Mouse (Mus musculus) midbrain, embryonic 16.5 days (tissue): Measurements from ENCODE around the gene Sh2d3c. TPM values are rescaled to one million over a fixed set of nuclear protein-coding genes. Genes with fewer than 3 reads are reported as not detected.
A peak's percentile ranks its signal among the peaks of the same experiment; 100 is the strongest.

Source experiments
- ATAC-seq: fragments of 200-750 bp; cut with Nextera tagmentation; 2 replicates; pipeline ENCODE4 v1.8.0; 2017; ENCODE audit warnings: moderate TSS enrichment
- H3K27ac ChIP-seq: fragments of 300-500 bp; sonication (generic); 2 replicates; pipeline ENCODE4 v1.5.1; 2014; ENCODE audit warnings: mild to moderate bottlenecking, low read length, mixed read lengths
- H3K27me3 ChIP-seq: fragments of 300-500 bp; sonication (generic); 2 replicates; pipeline ENCODE4 v1.6.1; 2014; ENCODE audit warnings: low read depth, low read length, mixed read lengths; ENCODE audit not compliant: control insufficient read depth, insufficient read depth
- H3K36me3 ChIP-seq: fragments of 300-500 bp; sonication (generic); 2 replicates; pipeline ENCODE4 v1.6.1; 2014; ENCODE audit warnings: mild to moderate bottlenecking, low read length, moderate library complexity, mixed read lengths; ENCODE audit not compliant: control insufficient read depth, insufficient read depth
- H3K4me1 ChIP-seq: fragments of 300-500 bp; sonication (generic); 2 replicates; pipeline ENCODE4 v1.6.1; 2014; ENCODE audit warnings: mild to moderate bottlenecking, low read length, mixed read lengths; ENCODE audit not compliant: control insufficient read depth, insufficient read depth
- H3K4me2 ChIP-seq: fragments of 300-500 bp; sonication (generic); 2 replicates; pipeline ENCODE4 v1.6.1; 2014; ENCODE audit warnings: mild to moderate bottlenecking, low read length, mixed read lengths
- H3K4me3 ChIP-seq: fragments of 300-500 bp; sonication (generic); 2 replicates; pipeline ENCODE4 v1.5.1; 2014; ENCODE audit warnings: low read depth, mild to moderate bottlenecking, low read length, moderate library complexity, mixed read lengths
- H3K9ac ChIP-seq: fragments of 300-500 bp; sonication (generic); 2 replicates; pipeline ENCODE4 v1.6.1; 2014; ENCODE audit warnings: low read depth, low read length, mixed read lengths
- H3K9me3 ChIP-seq: fragments of 300-500 bp; sonication (generic); replicated peaks from 2 replicates; pipeline ENCODE4 v1.6.1; 2014; ENCODE audit warnings: mild to moderate bottlenecking, low read length, mixed read lengths; ENCODE audit not compliant: control insufficient read depth, poor library complexity, severe bottlenecking
- WGBS: fragments of 180-500 bp; shearing (Covaris S2); extraction: QIAGEN DNeasy Blood & Tissue Kit; methylation state at CpG from one replicate; pipeline ENCODE4 v1.1.7; 2014; 5-methylcytosine and 5-hydroxymethylcytosine counted together
- polyA plus RNA-seq: library from polyadenylated mRNA; unstranded; fragments of >200 nt; fragmentation: Nextera tagmentation; extraction: Ambion mirVana; gene quantifications from 2 replicates; pipeline ENCODE4 v1.2.1, GENCODE M21; 2015

The Sh2d3c gene
- polyA plus RNA-seq, 1 experiment from 2014 or later, result 59.3 TPM

DNA sequence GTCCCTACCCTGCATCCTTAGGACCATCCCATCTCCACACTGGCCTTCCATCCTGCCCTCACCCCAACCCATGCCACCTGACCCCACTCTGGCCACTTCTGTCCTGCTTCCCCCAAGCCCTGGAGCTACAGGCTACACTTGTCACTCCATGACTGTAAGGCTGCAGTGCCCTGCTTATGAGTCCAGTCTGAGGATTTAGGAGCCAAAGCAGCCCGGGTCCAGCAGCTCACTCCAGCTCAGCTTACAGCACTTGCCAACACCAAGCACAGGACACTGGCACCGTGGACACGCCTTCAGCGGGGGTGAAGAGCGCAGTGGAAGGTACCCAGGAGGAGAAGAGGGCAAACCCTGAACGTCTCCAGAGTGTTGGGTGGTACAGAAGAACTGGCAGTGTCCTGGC lies 13.9 kb upstream of the Sh2d3c start:
- Histone ChIP-seq H3K4me2 (no peak overlapping the region), H3K9me3 (no peaks in the 10 kb centered on the region), H3K4me1 (peaks cover 9% of the 10 kb centered on the region), H3K9ac (no peak overlapping the region), H3K4me3 (no peak overlapping the region), H3K27me3 (no peaks in the 10 kb centered on the region), H3K36me3 (peaks cover 38% of the 10 kb centered on the region), H3K27ac (no peak overlapping the region)
- no peak for ATAC-seq
- 96% methylated on average over 6 of the region's 6 CpGs for WGBS

DNA sequence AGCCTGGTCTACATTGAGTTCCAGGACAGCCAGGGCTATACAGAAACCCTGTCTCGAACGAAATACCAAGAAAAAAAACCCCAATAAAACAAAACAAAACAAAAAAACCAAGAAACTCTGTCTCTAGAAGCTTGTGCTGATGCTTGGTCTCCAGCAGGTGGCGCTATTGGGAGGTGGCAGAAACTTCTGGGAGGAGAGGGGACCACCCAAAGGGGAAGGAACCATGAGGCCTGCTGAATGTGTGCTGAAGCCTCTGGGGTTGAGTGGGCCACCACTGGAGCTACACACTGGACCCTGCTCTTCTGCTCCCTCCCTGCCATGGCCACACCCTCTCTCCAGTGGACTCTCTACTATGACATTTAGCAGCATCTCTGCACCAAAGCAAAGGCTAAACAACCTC lies 12.2 kb upstream of the Sh2d3c start:
- no peak overlapping the region for H3K9ac ChIP-seq
- H3K4me3 ChIP-seq, result no peak overlapping the region
- H3K4me1 ChIP-seq, result peaks cover 11% of the 10 kb centered on the region
- H3K9me3 ChIP-seq, result no peaks in the 10 kb centered on the region
- no peak for ATAC-seq
- H3K27ac ChIP-seq, result no peak overlapping the region
- no peak overlapping the region for H3K4me2 ChIP-seq
- peaks cover 33% of the 10 kb centered on the region for H3K36me3 ChIP-seq
- 42% methylated on average over 3 of the region's 3 CpGs for WGBS
- H3K27me3 ChIP-seq, result no peaks in the 10 kb centered on the region

DNA sequence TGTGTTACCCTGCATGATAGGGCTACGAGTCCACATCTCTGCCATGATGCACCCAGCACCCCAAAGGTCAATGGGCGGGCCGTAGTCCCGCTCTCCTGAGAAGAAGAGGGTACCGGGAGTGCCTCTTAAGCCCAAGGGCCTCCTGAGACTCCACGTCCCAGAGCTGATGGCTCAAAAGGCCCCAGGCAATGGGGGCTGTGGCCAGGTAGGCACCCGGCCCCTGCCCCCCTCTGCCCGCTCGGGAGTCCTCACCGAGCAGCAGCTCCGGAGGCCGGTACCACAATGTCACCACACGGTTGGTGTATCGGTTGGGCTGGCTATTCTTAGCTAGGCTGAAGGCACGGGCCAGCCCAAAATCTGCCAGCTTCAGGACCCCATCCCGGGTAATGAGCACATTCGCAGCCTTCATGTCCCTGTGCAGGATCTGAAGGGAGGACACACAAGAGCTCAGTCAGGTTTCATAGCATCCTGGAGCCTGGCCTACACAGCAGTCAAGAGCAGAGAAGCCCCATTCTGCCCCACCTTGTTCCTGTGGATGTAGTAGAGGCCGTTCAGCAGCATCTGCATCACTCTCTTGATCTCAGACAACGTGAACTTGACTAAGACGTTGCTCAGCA lies 11.2 kb upstream of the Sh2d3c start:
- H3K27ac ChIP-seq, result no peak overlapping the region
- H3K36me3 ChIP-seq, result peaks cover 31% of the 10 kb centered on the region
- H3K9me3 ChIP-seq, result no peaks in the 10 kb centered on the region
- no peaks in the 10 kb centered on the region for H3K27me3 ChIP-seq
- no peak for ATAC-seq
- 93% methylated on average over 20 of the region's 20 CpGs for WGBS
- H3K9ac ChIP-seq, result no peak overlapping the region
- no peak overlapping the region for H3K4me3 ChIP-seq
- no peak overlapping the region for H3K4me2 ChIP-seq
- peaks cover 18% of the 10 kb centered on the region for H3K4me1 ChIP-seq

DNA sequence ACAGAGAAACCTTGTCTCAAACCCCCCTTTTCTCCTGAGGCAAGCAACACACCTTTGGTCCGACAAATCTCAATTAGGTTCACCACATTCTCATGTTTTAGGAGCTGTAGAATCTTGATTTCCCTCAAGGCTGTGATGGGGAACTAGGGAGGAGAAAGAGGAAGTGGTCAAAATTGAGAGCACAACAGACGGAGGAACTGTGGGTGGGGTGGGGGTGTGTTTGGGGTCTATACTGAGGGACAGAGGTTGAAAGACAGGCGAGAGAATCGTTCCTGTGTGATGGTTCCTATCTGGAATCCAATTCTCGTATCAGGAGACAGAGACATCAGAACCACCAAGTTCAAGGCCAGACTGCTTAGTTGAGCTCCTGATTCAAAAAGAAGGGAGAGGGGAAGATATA lies 10.4 kb upstream of the Sh2d3c start:
- H3K9ac ChIP-seq, result no peak overlapping the region
- ATAC-seq, result no peak
- no peak overlapping the region for H3K4me3 ChIP-seq
- H3K9me3 ChIP-seq, result no peaks in the 10 kb centered on the region
- WGBS, result 91% methylated on average over 5 of the region's 5 CpGs
- no peaks in the 10 kb centered on the region for H3K27me3 ChIP-seq
- H3K4me2 ChIP-seq, result no peak overlapping the region
- H3K4me1 ChIP-seq, result peaks cover 18% of the 10 kb centered on the region
- H3K36me3 ChIP-seq, result peaks cover 28% of the 10 kb centered on the region
- H3K27ac ChIP-seq, result no peak overlapping the region

DNA sequence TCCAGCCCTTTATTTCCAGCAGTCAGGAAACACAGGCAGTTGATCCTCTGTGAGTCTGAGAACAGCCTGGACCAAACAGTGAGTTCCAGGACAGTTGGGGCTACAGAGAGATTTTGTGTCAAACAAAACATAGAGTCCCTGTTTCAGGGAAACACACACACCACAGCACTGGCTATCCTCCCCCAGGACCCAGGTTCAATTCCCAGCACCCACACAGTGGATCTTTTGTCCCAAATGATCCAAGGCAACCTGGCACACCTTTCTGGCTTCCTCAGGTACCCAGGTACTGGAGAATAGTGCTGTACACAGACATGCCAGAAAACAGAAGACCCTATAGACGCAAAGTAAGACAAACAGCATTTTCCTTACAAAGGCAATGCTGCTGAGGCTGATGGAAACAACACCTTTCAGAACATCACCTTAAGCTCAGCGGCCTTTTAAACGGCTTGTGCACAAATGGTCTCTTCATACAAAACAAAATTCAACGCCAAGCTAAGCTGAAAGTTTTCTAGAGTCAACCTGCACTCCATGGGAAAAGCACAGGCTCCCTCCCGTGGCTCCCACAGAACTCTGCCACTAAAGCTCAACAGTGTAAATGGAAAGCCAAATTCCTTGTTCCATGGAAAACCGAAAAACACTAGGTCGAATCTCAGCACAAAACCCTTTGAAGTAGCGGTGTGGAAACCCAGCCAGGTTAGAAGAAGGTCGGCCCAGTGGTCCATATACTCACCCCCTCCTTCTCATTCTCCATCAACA lies 9.4 kb upstream of the Sh2d3c start:
- H3K27me3 ChIP-seq, result no peaks in the 10 kb centered on the region
- H3K27ac ChIP-seq, result no peak overlapping the region; the same call in 1 of the 2 replicates
- H3K4me1 ChIP-seq, result peaks cover 18% of the 10 kb centered on the region
- H3K36me3 ChIP-seq, result peaks cover 23% of the 10 kb centered on the region
- no peak for ATAC-seq
- peak overlapping the region; percentile 86 for H3K9ac ChIP-seq
- peak overlapping the region; percentile 96 for H3K4me3 ChIP-seq
- no peaks in the 10 kb centered on the region for H3K9me3 ChIP-seq
- 26% methylated on average over 9 of the region's 9 CpGs for WGBS
- H3K4me2 ChIP-seq, result peak overlapping the region; percentile 99

DNA sequence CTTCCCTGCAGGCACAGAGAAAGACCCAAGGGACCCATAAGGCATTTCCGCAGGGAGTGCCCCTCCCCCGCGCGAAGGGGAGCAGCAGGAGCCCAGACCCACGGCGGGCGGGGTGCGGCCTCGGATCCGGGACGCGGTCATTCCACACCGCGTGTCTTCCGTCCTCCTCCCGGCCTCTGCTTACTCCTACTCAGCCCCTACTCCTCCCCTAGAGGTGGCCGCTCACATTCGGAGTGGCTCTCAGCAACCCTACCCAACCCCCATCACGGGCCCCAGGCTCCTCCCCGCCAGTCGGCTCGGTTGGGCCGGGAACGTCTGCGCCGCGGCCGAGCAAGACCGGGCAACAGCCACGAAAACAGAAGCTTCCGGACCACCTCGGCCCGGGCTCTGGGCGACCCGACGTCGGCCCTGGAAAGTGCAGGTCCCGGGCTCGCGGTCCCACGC lies 8.7 kb upstream of the Sh2d3c start:
- ATAC-seq, result peak; percentile 20
- Histone ChIP-seq H3K4me2 (peak overlapping the region; percentile 99), H3K9me3 (no peaks in the 10 kb centered on the region), H3K36me3 (peaks cover 17% of the 10 kb centered on the region), H3K27me3 (no peaks in the 10 kb centered on the region), H3K4me3 (peak overlapping the region; percentile 96), H3K4me1 (peaks cover 18% of the 10 kb centered on the region), H3K9ac (peak overlapping the region; percentile 86), H3K27ac (peak overlapping the region; percentile 100)
- 0% methylated on average over 41 of the region's 41 CpGs for WGBS

DNA sequence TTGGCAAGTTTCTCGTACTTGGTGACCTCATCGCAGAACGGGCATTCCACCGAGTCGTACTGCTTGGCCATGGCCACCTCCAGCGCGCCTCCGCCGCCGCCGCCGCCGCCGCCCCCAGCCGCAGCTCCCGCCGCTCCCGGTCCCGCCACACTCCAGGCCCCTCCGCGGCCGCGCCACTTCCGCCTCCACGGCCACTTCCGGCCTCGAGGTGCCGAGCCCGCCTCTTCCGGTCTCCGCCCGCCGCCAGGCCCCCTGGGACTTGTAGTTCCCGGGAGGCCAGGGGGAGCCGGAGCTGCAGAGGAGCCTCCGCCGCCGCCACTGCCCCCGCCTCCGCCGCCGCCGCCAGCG lies 8.3 kb upstream of the Sh2d3c start:
- Histone ChIP-seq H3K9ac (peak overlapping the region; percentile 86), H3K27me3 (no peaks in the 10 kb centered on the region), H3K4me1 (peaks cover 18% of the 10 kb centered on the region), H3K9me3 (no peaks in the 10 kb centered on the region), H3K36me3 (peaks cover 16% of the 10 kb centered on the region), H3K4me3 (peak overlapping the region; percentile 96), H3K27ac (peak overlapping the region; percentile 100), H3K4me2 (peak overlapping the region; percentile 99)
- WGBS, result 0% methylated on average over 42 of the region's 44 CpGs
- ATAC-seq, result peak; percentile 88

DNA sequence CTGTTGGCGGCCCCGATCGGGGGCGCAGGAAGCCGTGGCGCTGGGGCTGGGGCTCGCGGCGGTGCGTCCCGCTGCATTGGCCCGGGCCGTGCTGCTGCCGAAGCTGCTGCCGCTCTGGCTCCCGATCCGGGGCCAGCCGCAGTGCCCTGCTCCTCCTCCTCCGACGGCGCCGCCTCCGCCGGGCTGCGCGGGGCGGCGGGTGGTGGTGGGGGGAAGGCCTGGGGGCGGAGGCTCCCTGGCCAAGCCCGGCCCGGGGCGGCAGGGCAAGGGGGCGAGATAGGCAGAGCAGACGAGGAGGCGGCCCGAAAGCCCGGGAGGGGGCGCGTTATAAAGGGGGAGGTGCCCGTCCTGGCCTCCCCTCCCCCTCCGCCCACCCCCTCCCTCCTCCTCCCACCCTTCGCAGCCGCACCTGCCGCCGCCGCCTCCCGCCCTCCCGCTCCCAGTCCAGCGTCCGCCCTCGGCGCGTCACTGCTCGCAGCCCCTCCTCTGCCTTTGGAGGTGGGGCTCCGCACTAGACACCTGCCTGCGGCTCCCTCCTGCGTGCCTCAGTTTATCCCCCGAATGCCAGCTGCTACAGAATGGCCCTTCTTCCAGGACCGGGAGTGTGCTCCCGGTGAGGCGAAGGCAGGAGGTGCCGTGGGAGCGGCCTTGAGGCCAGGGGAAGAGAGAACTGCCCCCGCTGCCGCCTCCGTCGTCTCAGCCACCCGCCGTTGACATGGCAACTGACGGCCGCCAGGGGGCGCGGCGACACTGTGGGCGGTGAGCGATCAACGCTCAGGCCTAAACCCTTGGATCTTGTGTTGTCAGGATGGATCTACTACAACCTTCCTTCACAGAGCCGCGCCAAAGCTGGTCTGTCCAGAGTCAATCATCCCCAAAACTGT lies 7.7 kb upstream of the Sh2d3c start, which contains the start of gene Cdk9:
TSS of gene Cdk9 (minus strand) at position 143 of the 884 bp plus-strand sequence.
- H3K4me2 ChIP-seq, result peak within 1 kb of the TSS; percentile 99
- H3K4me3 ChIP-seq, result peak within 1 kb of the TSS; percentile 96
- ATAC-seq, result peak; percentile 87
- WGBS, result under 1% methylated on average over 49 of the region's 79 CpGs
- peak within 1 kb of the TSS; percentile 100 for H3K27ac ChIP-seq
- H3K9ac ChIP-seq, result peak within 1 kb of the TSS; percentile 86
- H3K4me1 ChIP-seq, result peaks cover 18% of the 10 kb centered on the region
- H3K9me3 ChIP-seq, result no peaks in the 10 kb centered on the region
- H3K36me3 ChIP-seq, result peaks cover 12% of the 10 kb centered on the region
- H3K27me3 ChIP-seq, result no peaks in the 10 kb centered on the region
